Mouse (Mus musculus) spleen, adult 2 months (tissue): Measurements from ENCODE around the gene Pecam1. TPM values are rescaled to one million over a fixed set of nuclear protein-coding genes. Genes with fewer than 3 reads are reported as not detected.
A peak's percentile ranks its signal among the peaks of the same experiment; 100 is the strongest.

ENCODE experiments used
- DNase-seq, 2 experiments: peaks; one replicate each; pipeline versions ENCODE4 v3.0.0 to v3.0.0-alpha.2; 2012 to 2021; ENCODE audit warnings: low spot score in 2 of 2, low read depth in 1 of 2
- H3K27ac ChIP-seq: fragments of 200-500 bp; 2 replicates; pipeline ENCODE4 v1.5.1; 2012; ENCODE audit warnings: low read length, inconsistent platforms; ENCODE audit not compliant: insufficient read depth
- H3K27me3 ChIP-seq: fragments of 200-500 bp; 2 replicates; pipeline ENCODE4 v1.6.1; 2012; ENCODE audit warnings: mild to moderate bottlenecking, moderate library complexity, low read length, inconsistent platforms; ENCODE audit not compliant: control insufficient read depth, insufficient read depth
- H3K36me3 ChIP-seq: fragments of 200-500 bp; 2 replicates; pipeline ENCODE4 v1.6.1; 2012; ENCODE audit warnings: mild to moderate bottlenecking, low read length, inconsistent platforms; ENCODE audit not compliant: control insufficient read depth, insufficient read depth
- H3K4me1 ChIP-seq: fragments of 200-500 bp; 2 replicates; pipeline ENCODE4 v1.6.1; 2011; ENCODE audit warnings: inconsistent platforms; ENCODE audit not compliant: control insufficient read depth, insufficient read depth, insufficient read length
- H3K4me3 ChIP-seq: fragments of 200-500 bp; 2 replicates; pipeline ENCODE4 v1.5.1; 2011; ENCODE audit warnings: mild to moderate bottlenecking, inconsistent platforms; ENCODE audit not compliant: insufficient read depth, insufficient read length; ENCODE audit errors: extremely low read depth
- CTCF ChIP-seq: fragments of 200-500 bp; IDR thresholded peaks from 2 replicates; pipeline ENCODE4 v1.5.1; 2011; ENCODE audit warnings: mild to moderate bottlenecking, inconsistent platforms; ENCODE audit not compliant: insufficient read depth, insufficient read length, insufficient replicate concordance; ENCODE audit errors: extremely low read depth
- POLR2A ChIP-seq: fragments of 200-500 bp; IDR thresholded peaks from 2 replicates; pipeline ENCODE4 v1.6.1; 2011; ENCODE audit warnings: low read depth, low read length, inconsistent platforms
- WGBS: fragments of 180-500 bp; shearing (Covaris S2); methylation state at CpG from one replicate; pipeline ENCODE4 v1.1.7; 2018; 5-methylcytosine and 5-hydroxymethylcytosine counted together
- polyA plus RNA-seq: library from polyadenylated mRNA; depleted of rRNA; stranded (reverse); fragments of >200 nt; gene quantifications from 2 replicates; pipeline ENCODE4 v1.2.3, GENCODE M21; 2012

Gene Pecam1
- polyA plus RNA-seq, 1 experiment, result 43.5 TPM

DNA sequence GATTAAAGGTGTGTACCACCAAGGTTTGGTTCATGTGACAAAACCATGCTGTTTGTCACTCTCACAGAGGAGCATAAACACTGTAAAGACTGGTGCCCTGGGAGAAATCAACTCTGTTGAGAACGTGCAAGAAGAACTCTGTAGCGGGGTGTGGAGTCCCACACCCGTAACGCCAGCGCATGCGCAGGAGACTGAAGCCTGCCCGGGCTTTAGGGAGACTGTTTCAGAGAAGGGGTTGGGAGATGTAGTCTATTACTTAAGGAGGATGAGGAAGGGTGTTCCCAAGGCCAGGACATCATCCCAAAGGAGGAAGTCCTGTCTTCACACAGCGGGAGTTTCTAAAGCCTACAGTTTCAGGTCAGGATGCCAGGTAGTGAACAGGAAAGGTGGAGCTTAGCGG is 51.3 kb downstream of the Pecam1 start:
- whole genome bisulfite sequencing, result 93% methylated on average over 9 of the region's 9 CpGs
- no peak for DNase-seq

DNA sequence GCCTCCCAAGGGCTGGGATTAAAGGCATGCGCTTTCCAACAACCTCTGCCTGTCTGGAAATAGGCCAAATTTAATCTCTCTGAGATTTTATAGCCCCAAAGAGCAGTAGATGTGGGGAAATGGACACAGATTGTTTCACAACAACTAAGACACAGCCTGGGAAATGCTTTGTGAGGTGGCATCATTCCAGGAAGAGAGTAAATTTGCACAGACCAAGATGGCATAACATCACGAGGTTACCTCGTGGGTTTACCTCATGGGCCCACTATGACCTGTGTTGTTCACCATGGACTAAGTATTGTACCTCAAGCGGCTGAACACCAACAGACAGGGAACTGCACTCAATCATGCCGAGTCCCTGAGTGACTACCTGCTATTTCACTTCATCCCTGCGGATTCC is 52.1 kb downstream of the Pecam1 start:
- TF ChIP-seq POLR2A, result no peak
- no peak for TF ChIP-seq CTCF
- H3K4me3 ChIP-seq, result no peak overlapping the region
- H3K36me3 ChIP-seq, result peaks cover 50% of the 10 kb centered on the region
- no peak for DNase-seq
- no peaks in the 10 kb centered on the region for H3K27me3 ChIP-seq
- peaks cover 2% of the 10 kb centered on the region; the same call in 1 of the 2 replicates for H3K4me1 ChIP-seq
- no peak overlapping the region for H3K27ac ChIP-seq
- 92% methylated on average over 6 of the region's 6 CpGs for WGBS

More for the DNA sequence above, 51.3 kb downstream of the Pecam1 start:
- TF ChIP-seq CTCF (no peak), POLR2A (no peak)
- Histone ChIP-seq H3K36me3 (peaks cover 51% of the 10 kb centered on the region), H3K27ac (no peak overlapping the region), H3K4me1 (peaks cover 2% of the 10 kb centered on the region; the same call in 1 of the 2 replicates), H3K4me3 (no peak overlapping the region), H3K27me3 (no peaks in the 10 kb centered on the region)

DNA sequence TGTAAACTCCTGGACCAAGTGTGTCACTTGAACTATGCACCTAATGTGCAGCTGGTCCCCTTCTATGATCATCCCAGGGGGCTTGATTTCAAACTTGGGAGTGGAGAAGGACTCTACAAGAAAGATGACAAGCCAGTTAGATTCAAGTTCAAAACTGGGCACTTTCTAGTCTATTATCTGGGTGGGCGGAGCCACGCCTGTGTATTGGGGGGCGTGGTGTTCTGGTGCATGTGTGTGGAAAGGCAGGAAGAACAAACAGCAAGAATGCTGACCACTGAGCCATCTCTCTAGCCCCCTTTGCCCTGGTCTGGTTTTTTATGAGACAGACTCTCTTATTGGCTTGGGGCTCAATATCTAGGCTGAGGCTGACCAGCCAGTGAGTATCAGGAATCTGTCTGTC is 54.5 kb downstream of the Pecam1 start:
- WGBS, result 87% methylated on average over 3 of the region's 3 CpGs
- no peak for DNase-seq
- H3K36me3 ChIP-seq, result peaks cover 58% of the 10 kb centered on the region
- no peaks in the 10 kb centered on the region for H3K27me3 ChIP-seq
- H3K27ac ChIP-seq, result no peak overlapping the region
- no peak for TF ChIP-seq CTCF
- TF ChIP-seq POLR2A, result no peak
- H3K4me3 ChIP-seq, result no peak overlapping the region
- no peaks in the 10 kb centered on the region for H3K4me1 ChIP-seq

DNA sequence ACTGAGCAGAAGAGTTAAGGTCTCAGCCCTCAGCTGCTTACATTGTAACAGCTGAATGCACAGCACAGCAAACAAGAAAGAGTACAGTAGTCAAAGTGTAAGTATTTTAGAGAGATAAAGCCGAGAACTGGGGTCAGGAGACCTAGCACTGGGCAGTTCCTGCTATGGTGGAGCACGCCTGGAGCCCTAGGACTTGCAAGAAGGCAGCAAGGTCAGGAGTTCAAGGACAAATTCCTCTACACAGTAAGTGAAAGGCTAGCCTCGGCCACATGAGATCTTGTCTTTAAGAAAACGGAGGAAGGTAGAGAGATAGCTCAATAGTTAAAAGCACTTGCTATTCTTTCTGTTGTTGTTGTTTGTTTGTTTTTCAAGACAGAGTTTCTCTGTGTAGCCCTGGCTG is 57.5 kb downstream of the Pecam1 start:
- DNase-seq, result no peak
- Histone ChIP-seq H3K27me3 (no peaks in the 10 kb centered on the region), H3K27ac (no peak overlapping the region), H3K4me3 (no peak overlapping the region), H3K36me3 (peaks cover 59% of the 10 kb centered on the region), H3K4me1 (no peaks in the 10 kb centered on the region; the same call in 1 of the 2 replicates)
- TF ChIP-seq POLR2A, result no peak
- no peak for TF ChIP-seq CTCF
- 89% methylated on average over 4 of the region's 4 CpGs for WGBS

DNA sequence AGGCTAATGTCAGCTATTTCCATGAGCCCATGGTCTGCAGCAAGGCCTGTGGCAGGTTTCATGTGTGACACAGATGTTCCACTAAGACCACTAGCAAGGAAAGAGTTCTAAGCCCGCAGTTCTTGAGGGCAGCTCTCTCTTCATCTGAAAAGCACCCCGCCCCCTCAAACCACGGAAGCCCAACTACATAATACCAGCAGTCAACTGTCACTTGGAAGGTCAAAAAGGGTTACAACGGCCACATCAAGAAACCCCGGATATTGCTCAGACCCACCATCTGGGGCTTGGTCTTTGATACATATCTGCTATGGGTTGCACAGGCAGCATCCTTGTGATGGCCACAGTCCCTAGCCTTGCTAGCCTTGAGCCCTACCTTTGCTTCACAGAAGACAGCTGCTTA is 62.1 kb downstream of the Pecam1 start:
- no peak for DNase-seq
- no peak overlapping the region for H3K4me3 ChIP-seq
- H3K4me1 ChIP-seq, result no peaks in the 10 kb centered on the region; the same call in 1 of the 2 replicates
- H3K27me3 ChIP-seq, result no peaks in the 10 kb centered on the region
- TF ChIP-seq POLR2A (no peak), CTCF (no peak)
- peak overlapping the region; percentile 14; the same call in 1 of the 2 replicates for H3K27ac ChIP-seq
- H3K36me3 ChIP-seq, result peaks cover 62% of the 10 kb centered on the region
- 16% methylated on average over 5 of the region's 5 CpGs for WGBS

DNA sequence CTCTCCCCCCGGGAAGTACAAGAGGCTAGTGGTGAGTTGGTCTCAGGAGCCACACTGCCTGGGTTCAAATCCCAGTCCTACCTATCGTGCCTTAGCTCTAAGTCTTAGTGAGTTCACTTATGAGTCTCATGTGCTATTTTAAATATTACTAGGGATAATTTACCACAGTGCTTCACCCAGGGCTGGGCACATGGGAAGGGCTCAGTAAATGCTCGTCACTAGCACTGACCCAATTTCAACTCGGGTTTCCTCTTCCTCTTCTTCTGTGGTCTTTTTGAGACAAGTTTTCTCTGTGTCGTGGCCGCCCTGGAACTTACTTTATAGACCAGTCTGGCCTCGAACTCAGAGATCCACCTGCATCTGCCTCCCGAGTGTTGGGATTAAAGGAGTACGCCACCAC is 63.1 kb downstream of the Pecam1 start:
- no peak overlapping the region for H3K27ac ChIP-seq
- H3K4me3 ChIP-seq, result no peak overlapping the region
- no peak for DNase-seq
- WGBS, result 66% methylated on average over 9 of the region's 9 CpGs
- no peaks in the 10 kb centered on the region for H3K27me3 ChIP-seq
- H3K36me3 ChIP-seq, result peaks cover 57% of the 10 kb centered on the region
- H3K4me1 ChIP-seq, result no peaks in the 10 kb centered on the region; the same call in 1 of the 2 replicates
- TF ChIP-seq CTCF, result no peak

DNA sequence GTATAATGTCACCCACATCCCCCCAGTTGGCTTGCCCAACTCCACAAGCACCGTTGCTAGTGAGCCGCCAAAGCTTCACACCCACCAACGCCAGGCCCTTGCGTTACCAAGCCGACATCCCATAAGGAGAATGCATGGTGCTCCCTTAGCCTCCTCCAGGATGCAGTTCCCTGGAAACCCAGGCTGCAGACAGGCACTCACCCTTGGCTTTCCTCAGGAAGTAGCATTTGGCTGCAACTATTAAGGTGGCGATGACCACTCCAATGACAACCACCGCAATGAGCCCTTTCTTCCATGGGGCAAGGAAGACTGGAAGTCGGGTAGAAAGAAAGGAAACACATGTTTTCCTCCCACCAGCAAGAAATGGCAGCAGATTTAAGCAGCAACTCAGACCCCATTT is 66.4 kb downstream of the Pecam1 start:
- no peaks in the 10 kb centered on the region for H3K27me3 ChIP-seq
- H3K4me1 ChIP-seq, result no peaks in the 10 kb centered on the region; the same call in 1 of the 2 replicates
- H3K36me3 ChIP-seq, result peaks cover 58% of the 10 kb centered on the region
- no peak overlapping the region for H3K27ac ChIP-seq
- TF ChIP-seq CTCF, result no peak
- no peak for DNase-seq
- H3K4me3 ChIP-seq, result no peak overlapping the region
- WGBS, result 93% methylated on average over 8 of the region's 8 CpGs

DNA sequence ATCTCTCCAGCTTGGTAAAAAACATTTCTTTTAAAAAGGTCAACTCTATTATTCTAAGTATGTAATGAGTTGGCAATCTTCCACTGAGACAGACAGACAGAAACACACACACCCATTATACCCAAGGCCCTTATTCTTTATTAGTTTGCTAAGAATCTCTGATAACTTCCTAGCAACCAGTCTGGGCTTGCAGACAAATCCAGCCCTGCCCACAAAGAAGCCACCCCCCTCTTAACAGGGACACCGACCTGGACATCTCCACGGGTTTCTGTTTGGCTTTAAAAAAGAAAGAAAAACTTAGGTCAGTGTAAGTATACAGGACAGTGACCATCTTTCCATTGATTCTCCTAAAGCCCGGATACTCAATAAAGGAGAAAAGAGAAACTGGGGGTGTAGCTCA is 67.1 kb downstream of the Pecam1 start:
- TF ChIP-seq POLR2A (no peak), CTCF (no peak)
- Histone ChIP-seq H3K27me3 (no peaks in the 10 kb centered on the region), H3K4me1 (no peaks in the 10 kb centered on the region), H3K36me3 (peaks cover 56% of the 10 kb centered on the region), H3K27ac (no peak overlapping the region), H3K4me3 (no peak overlapping the region)
- 73% methylated on average over 3 of the region's 3 CpGs for WGBS
- DNase-seq, result no peak
